Mouse (Mus musculus) intestine, embryonic 16.5 days (tissue): Measurements from ENCODE around the gene Guca2a. TPM values are rescaled to one million over a fixed set of nuclear protein-coding genes. Genes with fewer than 3 reads are reported as not detected.

Experiments used
- ATAC-seq: fragments of 200-750 bp; cut with Nextera tagmentation; 2 replicates; pipeline ENCODE4 v1.8.0; 2017; ENCODE audit warnings: moderate TSS enrichment, moderate library complexity
- H3K27ac ChIP-seq: fragments of 300-500 bp; sonication (generic); 2 replicates; pipeline ENCODE4 v1.5.1; 2014; ENCODE audit warnings: mild to moderate bottlenecking, low read length
- H3K27me3 ChIP-seq: fragments of 300-500 bp; sonication (generic); replicated peaks from 2 replicates; pipeline ENCODE4 v1.6.1; 2014; ENCODE audit warnings: low read length, control low read depth, mixed read lengths; ENCODE audit not compliant: control insufficient read depth, insufficient read depth
- H3K36me3 ChIP-seq: fragments of 300-500 bp; sonication (generic); 2 replicates; pipeline ENCODE4 v1.6.1; 2014; ENCODE audit warnings: low read length, control low read depth; ENCODE audit not compliant: control insufficient read depth, insufficient read depth
- H3K4me1 ChIP-seq: fragments of 300-500 bp; sonication (generic); 2 replicates; pipeline ENCODE4 v1.6.1; 2014; ENCODE audit warnings: low read length, control low read depth, mixed read lengths; ENCODE audit not compliant: control insufficient read depth, insufficient read depth
- H3K4me2 ChIP-seq: fragments of 300-500 bp; sonication (generic); 2 replicates; pipeline ENCODE4 v1.6.1; 2014; ENCODE audit warnings: low read depth, low read length, control low read depth
- H3K4me3 ChIP-seq: fragments of 300-500 bp; sonication (generic); 2 replicates; pipeline ENCODE4 v1.5.1; 2014; ENCODE audit warnings: mild to moderate bottlenecking, low read length
- H3K9ac ChIP-seq: fragments of 300-500 bp; sonication (generic); 2 replicates; pipeline ENCODE4 v1.6.1; 2014; ENCODE audit warnings: low read depth, low read length
- H3K9me3 ChIP-seq: fragments of 300-500 bp; sonication (generic); 2 replicates; pipeline ENCODE4 v1.6.1; 2016; ENCODE audit warnings: low read length, control low read depth; ENCODE audit not compliant: control insufficient read depth
- WGBS: fragments of 180-500 bp; shearing (Covaris S2); extraction: QIAGEN DNeasy Blood & Tissue Kit; methylation state at CpG from one replicate; pipeline ENCODE4 v1.1.7; 2014; 5-methylcytosine and 5-hydroxymethylcytosine counted together
- polyA plus RNA-seq: library from polyadenylated mRNA; unstranded; fragments of >200 nt; fragmentation: Nextera tagmentation; extraction: Ambion mirVana; gene quantifications from 2 replicates; pipeline ENCODE4 v1.2.1, GENCODE M21; 2015

Guca2a gene
- polyA plus RNA-seq, 1 experiment from 2014 or later: 362 TPM

GRCm38 (mm10) chr4:119660007-119660406, 22.5 kb downstream of the Guca2a start:
- peak; percentile 78 for ATAC-seq
- H3K4me1 ChIP-seq: no peaks in the 10 kb centered on the region; the same call in 1 of the 2 replicates
- no peaks in the 10 kb centered on the region for H3K9me3 ChIP-seq
- peak overlapping the region; percentile 38; the same call in 1 of the 2 replicates for H3K27ac ChIP-seq
- no peak overlapping the region for H3K4me2 ChIP-seq
- no peak overlapping the region for H3K9ac ChIP-seq
- no peak overlapping the region for H3K4me3 ChIP-seq
- WGBS: 68% methylated on average over 8 of the region's 8 CpGs
- no peaks in the 10 kb centered on the region for H3K36me3 ChIP-seq
- no peaks in the 10 kb centered on the region for H3K27me3 ChIP-seq

GRCm38 (mm10) chr4:119662151-119662550, 24.6 kb downstream of the Guca2a start:
- 60% methylated on average over 4 of the region's 4 CpGs for WGBS

GRCm38 (mm10) chr4:119662976-119663375, 25.5 kb downstream of the Guca2a start:
- Histone ChIP-seq H3K4me1 (no peaks in the 10 kb centered on the region; the same call in 1 of the 2 replicates), H3K27ac (no peak overlapping the region), H3K36me3 (no peaks in the 10 kb centered on the region), H3K27me3 (no peaks in the 10 kb centered on the region), H3K4me2 (no peak overlapping the region), H3K4me3 (no peak overlapping the region), H3K9me3 (no peaks in the 10 kb centered on the region), H3K9ac (no peak overlapping the region)
- no peak for ATAC-seq
- whole genome bisulfite sequencing: 82% methylated on average over 7 of the region's 7 CpGs

More at GRCm38 (mm10) chr4:119662151-119662550, 24.6 kb downstream of the Guca2a start:
- H3K36me3 ChIP-seq: no peaks in the 10 kb centered on the region
- no peak overlapping the region for H3K27ac ChIP-seq
- no peak overlapping the region for H3K9ac ChIP-seq
- H3K9me3 ChIP-seq: no peaks in the 10 kb centered on the region
- H3K4me3 ChIP-seq: no peak overlapping the region
- no peaks in the 10 kb centered on the region; the same call in 1 of the 2 replicates for H3K4me1 ChIP-seq
- no peak overlapping the region for H3K4me2 ChIP-seq
- H3K27me3 ChIP-seq: no peaks in the 10 kb centered on the region
- ATAC-seq: no peak

GRCm38 (mm10) chr4:119663409-119664095, 26.0 kb downstream of the Guca2a start:
- 90% methylated on average over 14 of the region's 14 CpGs for WGBS

GRCm38 (mm10) chr4:119665166-119665565, 27.7 kb downstream of the Guca2a start:
- ATAC-seq: no peak
- no peak overlapping the region for H3K4me3 ChIP-seq
- 83% methylated on average over 2 of the region's 2 CpGs for WGBS

More at GRCm38 (mm10) chr4:119663409-119664095, 26.0 kb downstream of the Guca2a start:
- Histone ChIP-seq H3K36me3 (no peaks in the 10 kb centered on the region), H3K4me3 (no peak overlapping the region), H3K4me1 (no peaks in the 10 kb centered on the region; the same call in 1 of the 2 replicates), H3K27me3 (no peaks in the 10 kb centered on the region), H3K9ac (no peak overlapping the region), H3K27ac (no peak overlapping the region), H3K4me2 (no peak overlapping the region), H3K9me3 (no peaks in the 10 kb centered on the region)
- no peak for ATAC-seq

GRCm38 (mm10) chr4:119666116-119666515, 28.6 kb downstream of the Guca2a start:
- Histone ChIP-seq H3K9me3 (no peaks in the 10 kb centered on the region), H3K27ac (no peak overlapping the region), H3K4me1 (no peaks in the 10 kb centered on the region), H3K27me3 (no peaks in the 10 kb centered on the region), H3K9ac (no peak overlapping the region), H3K4me3 (no peak overlapping the region), H3K4me2 (no peak overlapping the region), H3K36me3 (no peaks in the 10 kb centered on the region)
- WGBS: 45% methylated on average over 8 of the region's 8 CpGs
- ATAC-seq: no peak

More at GRCm38 (mm10) chr4:119665166-119665565, 27.7 kb downstream of the Guca2a start:
- no peak overlapping the region for H3K4me2 ChIP-seq
- H3K36me3 ChIP-seq: no peaks in the 10 kb centered on the region
- H3K4me1 ChIP-seq: no peaks in the 10 kb centered on the region
- H3K9me3 ChIP-seq: no peaks in the 10 kb centered on the region
- no peak overlapping the region for H3K9ac ChIP-seq
- H3K27me3 ChIP-seq: no peaks in the 10 kb centered on the region
- no peak overlapping the region for H3K27ac ChIP-seq

GRCm38 (mm10) chr4:119667454-119667853, 29.9 kb downstream of the Guca2a start:
- 29% methylated on average over 5 of the region's 5 CpGs for WGBS
- no peak overlapping the region for H3K9ac ChIP-seq
- H3K27ac ChIP-seq: no peak overlapping the region
- no peak overlapping the region for H3K4me2 ChIP-seq
- no peaks in the 10 kb centered on the region for H3K9me3 ChIP-seq
- H3K36me3 ChIP-seq: no peaks in the 10 kb centered on the region
- H3K4me1 ChIP-seq: no peaks in the 10 kb centered on the region
- peak; percentile 50; the same call in 1 of the 2 replicates for ATAC-seq
- no peak overlapping the region for H3K4me3 ChIP-seq
- H3K27me3 ChIP-seq: no peaks in the 10 kb centered on the region

- 87% methylated on average over 3 of the region's 3 CpGs for WGBS
- no peak for ATAC-seq
- Histone ChIP-seq H3K9ac (no peak overlapping the region), H3K27ac (no peak overlapping the region), H3K4me3 (no peak overlapping the region), H3K36me3 (no peaks in the 10 kb centered on the region), H3K4me1 (no peaks in the 10 kb centered on the region), H3K27me3 (no peaks in the 10 kb centered on the region), H3K9me3 (no peaks in the 10 kb centered on the region), H3K4me2 (no peak overlapping the region)
These were observed 30.7 kb downstream of the Guca2a start for GRCm38 (mm10) chr4:119668185-119668584.

- Histone ChIP-seq H3K9me3 (no peaks in the 10 kb centered on the region), H3K4me1 (no peaks in the 10 kb centered on the region), H3K36me3 (no peaks in the 10 kb centered on the region), H3K27ac (no peak overlapping the region), H3K4me2 (no peak overlapping the region), H3K27me3 (no peaks in the 10 kb centered on the region), H3K9ac (no peak overlapping the region), H3K4me3 (no peak overlapping the region)
- ATAC-seq: no peak
- WGBS: 79% methylated on average over 4 of the region's 4 CpGs
These were observed 31.1 kb downstream of the Guca2a start for GRCm38 (mm10) chr4:119668596-119668995.
